Mouse (Mus musculus) liver (tissue): ENCODE data around the gene Cux2.

ENCODE experiments used
- DNase-seq: peaks from one replicate; pipeline ENCODE4 v3.0.0-alpha.2; 2020; ENCODE audit warnings: mixed read lengths

The Cux2 gene

GRCm38 (mm10) chr5:122050017-122050831 lies at the start of gene Cux2:
TSS of gene Cux2 (minus strand) at chr5:122050102.
- DNase-seq = peak; percentile 59

- DNase-seq = no peak
These were observed 44.5 kb upstream of the Cux2 start for GRCm38 (mm10) chr5:122094439-122094838.

- no peak for DNase-seq
These were observed 43.8 kb upstream of the Cux2 start for GRCm38 (mm10) chr5:122093734-122094133.

GRCm38 (mm10) chr5:122092794-122093193 lies 42.9 kb upstream of the Cux2 start:
- DNase-seq = no peak

GRCm38 (mm10) chr5:122091070-122091469 lies 41.2 kb upstream of the Cux2 start:
- DNase-seq = peak; percentile 69

- DNase-seq = no peak
These were observed 39.8 kb upstream of the Cux2 start for GRCm38 (mm10) chr5:122089664-122090063.

- peak; percentile 77 for DNase-seq
These were observed 39.0 kb upstream of the Cux2 start for GRCm38 (mm10) chr5:122088917-122089316.

GRCm38 (mm10) chr5:122086121-122086520 lies 36.2 kb upstream of the Cux2 start:
- no peak for DNase-seq

GRCm38 (mm10) chr5:122085291-122085690 lies 35.4 kb upstream of the Cux2 start:
- DNase-seq = no peak

- peak; percentile 37 for DNase-seq
These were observed 34.6 kb upstream of the Cux2 start for GRCm38 (mm10) chr5:122084470-122084869.

- DNase-seq = no peak
These were observed 33.4 kb upstream of the Cux2 start for GRCm38 (mm10) chr5:122083282-122083681.

- DNase-seq = no peak
These were observed 31.6 kb upstream of the Cux2 start for GRCm38 (mm10) chr5:122081471-122081870.

GRCm38 (mm10) chr5:122080930-122081329 lies 31.0 kb upstream of the Cux2 start:
- peak; percentile 52 for DNase-seq

- no peak for DNase-seq
These were observed 29.9 kb upstream of the Cux2 start for GRCm38 (mm10) chr5:122079796-122080195.

GRCm38 (mm10) chr5:122077244-122077643 lies 27.3 kb upstream of the Cux2 start:
- DNase-seq = no peak

GRCm38 (mm10) chr5:122075736-122076135 lies 25.8 kb upstream of the Cux2 start:
- no peak for DNase-seq

- no peak for DNase-seq
These were observed 22.1 kb upstream of the Cux2 start for GRCm38 (mm10) chr5:122071997-122072396.

GRCm38 (mm10) chr5:122070963-122071800 lies 21.3 kb upstream of the Cux2 start:
- no peak for DNase-seq

- DNase-seq = no peak
These were observed 18.7 kb upstream of the Cux2 start for GRCm38 (mm10) chr5:122068563-122068962.

- DNase-seq = no peak
These were observed 13.5 kb upstream of the Cux2 start for GRCm38 (mm10) chr5:122063204-122063933.

- DNase-seq = no peak
These were observed 12.6 kb upstream of the Cux2 start for GRCm38 (mm10) chr5:122062479-122062878.

- peak; percentile 29 for DNase-seq
These were observed 10.9 kb upstream of the Cux2 start for GRCm38 (mm10) chr5:122060767-122061333.
